Mouse (Mus musculus) c-Kit-negative CD71-positive TER-119-positive erythroid progenitor cells, embryonic 14.5 days (primary cell): ENCODE data around the gene AI467606.
"Not testable (repeated sequence)": the region's sequence is repeated elsewhere in the genome, so short reads cannot be mapped to it uniquely, and the experiment has no call there.

Experiments used
- DNase-seq: peaks from one replicate; pipeline ENCODE4 v3.0.0-alpha.2; 2013; ENCODE audit warnings: low read depth, low spot score

Gene AI467606

DNA sequence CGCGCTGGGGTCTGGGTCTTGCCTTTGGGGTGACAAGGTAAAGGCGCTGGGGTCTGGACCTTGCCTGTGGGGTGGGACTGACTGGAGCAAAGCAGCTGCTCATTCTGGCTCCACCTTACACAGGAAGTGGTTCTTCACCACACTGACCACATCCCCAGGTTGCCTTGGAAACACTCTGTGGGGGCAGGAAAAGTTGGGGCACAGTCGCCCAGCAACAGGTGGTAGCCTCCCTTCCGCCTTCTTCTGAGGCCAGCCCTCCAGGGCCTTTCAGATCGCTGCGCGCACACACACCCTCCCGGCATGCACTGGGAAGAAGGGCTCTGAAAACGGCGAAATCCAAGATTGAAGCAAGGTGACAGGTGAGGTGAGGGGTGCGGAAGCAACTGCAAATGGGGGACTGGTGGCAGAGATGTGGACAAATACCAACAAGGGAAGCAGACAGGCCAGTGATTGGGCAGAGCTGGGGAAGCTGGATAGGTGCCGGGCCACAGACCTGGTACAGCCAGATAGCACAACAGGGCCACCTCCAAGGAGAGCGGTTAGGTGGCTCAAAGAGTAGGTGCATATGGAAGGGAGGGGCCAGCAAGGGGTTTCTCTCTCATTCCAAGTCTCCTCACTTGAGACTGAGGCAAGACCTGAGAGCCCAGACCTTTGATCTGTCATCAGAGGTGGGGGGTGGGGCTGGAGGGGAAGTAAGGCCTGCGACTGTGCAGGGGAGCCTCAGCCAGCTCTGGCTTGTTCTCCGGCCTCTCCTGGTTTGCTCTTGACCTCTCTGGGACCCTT lies at the start of gene AI467606:
Gene AI467606, plus strand, starts transcription at position 246 of the 783 bp plus-strand sequence.
- DNase-seq, result peak; percentile 67

DNA sequence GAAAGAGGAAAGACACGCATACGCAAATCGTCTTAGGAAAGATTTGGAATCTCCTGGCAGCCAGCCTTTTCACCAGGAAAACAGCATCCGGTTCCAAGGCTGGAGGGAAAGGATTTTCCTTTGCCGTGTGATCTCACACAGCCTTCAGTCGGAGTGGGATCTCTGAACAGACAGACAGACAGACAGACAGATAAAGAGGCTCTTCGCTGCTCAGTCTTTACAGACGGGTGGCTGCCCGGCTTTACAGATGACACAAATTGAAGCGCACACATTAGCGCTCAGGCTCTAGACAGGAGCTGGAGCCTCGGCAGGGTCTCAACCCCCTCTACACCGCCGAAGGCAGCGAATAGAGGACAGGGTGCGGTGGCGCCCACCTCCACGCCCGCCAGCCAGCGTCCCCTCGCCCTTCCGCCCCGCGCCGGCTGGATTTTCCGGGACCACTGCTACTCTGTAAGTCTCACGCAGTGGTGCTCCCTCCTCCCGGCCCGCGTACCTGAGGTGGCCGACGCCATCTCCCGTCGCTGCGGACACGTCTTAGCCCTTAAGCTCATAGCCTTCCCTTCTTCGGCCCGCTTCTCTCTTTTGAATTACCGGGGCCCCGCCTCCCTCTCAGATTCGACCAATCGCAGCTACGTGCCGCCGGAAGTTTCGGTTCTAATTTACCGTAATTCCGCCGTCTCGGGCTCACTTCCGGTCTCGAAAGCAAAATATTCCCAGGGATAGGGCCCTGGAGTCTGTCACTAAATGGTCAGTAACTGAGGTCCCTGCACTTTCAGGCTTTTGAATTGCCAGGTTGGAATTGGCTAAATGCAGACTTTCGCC lies 49.1 kb upstream of the AI467606 start, which contains the start of gene Kif22:
Gene Kif22, minus strand, starts transcription at position 621 of the 822 bp plus-strand sequence.
- DNase-seq, result peak; percentile 86

DNA sequence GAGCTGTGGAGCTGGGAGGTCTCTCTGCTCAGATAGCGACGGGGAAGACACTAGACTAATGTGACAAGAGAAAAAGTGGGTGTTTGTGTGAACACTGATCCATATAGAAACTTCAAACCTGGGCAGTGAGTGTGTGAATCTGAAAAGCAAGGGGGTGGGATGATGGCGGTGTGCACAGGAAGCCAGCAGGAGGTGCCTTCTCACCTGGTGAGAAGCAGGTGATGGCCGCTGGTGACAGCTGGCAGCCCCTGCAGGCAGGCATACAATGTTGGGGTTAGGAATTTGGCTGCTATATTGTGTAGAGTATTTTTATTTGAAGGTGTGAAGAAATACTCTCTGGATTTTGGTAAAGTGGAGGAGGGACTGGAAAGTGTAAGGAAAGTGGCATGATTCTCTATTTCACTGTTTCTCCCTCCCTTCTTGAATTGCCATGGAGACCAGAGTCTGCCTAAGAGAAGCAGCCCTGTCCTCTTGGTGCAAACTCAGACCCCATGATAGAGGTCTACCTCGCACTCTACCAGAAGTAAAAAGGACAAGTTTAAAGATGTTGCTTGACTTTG lies 36.1 kb upstream of the AI467606 start:
- DNase-seq, result no peak

DNA sequence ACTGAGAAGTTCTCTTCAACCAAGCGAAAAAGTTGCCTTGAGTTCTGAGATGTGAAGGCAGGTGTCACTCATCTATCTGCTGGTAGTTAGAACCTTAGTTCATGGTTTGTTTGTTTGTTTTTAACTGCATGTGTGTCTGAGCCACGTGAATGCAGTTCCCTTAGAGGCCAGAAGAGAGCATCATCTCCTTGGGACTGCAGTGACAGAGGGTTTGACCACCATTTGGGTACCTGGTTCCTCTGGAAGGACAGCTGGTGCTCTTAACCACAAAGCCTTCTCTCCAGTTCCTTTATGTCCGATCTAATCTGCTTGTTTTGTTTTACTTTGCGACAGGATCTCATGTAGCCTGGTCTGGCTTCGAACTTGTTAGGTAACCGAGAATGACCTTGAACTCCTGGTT lies 25.6 kb upstream of the AI467606 start:
- DNase-seq, result no peak

DNA sequence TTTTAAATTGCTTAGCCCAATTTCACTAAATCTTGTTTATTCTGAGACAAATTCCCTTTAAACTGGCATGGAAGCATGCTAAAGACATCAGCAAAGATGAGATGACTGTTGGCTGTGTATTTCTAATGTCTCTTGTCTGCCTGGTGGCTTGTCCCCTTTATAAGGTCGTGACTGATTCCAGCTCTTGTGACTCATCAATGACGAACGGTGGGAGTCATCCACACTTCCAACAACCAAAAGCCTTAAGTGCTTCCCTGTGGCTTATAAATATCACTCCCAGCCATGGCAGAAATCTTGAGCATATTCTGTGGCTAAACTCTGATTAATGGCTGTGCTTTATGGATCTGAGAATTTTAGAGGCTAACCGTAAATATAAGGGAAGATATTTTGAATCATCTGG lies 24.8 kb upstream of the AI467606 start:
- DNase-seq, result no peak

DNA sequence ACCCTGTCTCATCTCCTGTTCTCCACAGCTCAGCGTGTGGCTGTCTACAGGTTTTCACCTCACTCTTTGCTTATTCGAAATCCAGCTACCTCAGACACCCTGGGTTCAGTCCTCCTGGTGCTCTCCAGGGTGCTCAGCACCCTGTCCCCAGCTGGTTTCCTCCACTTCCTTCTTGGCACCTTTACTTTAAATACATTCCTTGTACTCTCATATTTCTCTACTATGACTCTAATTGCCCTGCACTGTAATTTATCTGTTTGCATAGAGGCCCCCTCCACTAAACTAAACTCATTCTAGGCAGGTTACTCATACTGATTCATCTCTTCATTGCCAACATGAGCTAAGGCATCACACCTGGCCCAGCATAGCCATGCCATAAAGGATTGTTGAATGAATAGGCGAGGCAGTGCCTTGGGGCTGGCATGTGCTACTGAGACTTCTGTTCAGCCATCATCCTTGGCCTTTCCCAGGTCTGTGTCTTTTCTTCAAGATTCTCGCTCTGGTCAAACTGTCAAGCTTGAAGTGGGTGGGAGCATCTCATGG lies 20.2 kb upstream of the AI467606 start:
- DNase-seq, result no peak

DNA sequence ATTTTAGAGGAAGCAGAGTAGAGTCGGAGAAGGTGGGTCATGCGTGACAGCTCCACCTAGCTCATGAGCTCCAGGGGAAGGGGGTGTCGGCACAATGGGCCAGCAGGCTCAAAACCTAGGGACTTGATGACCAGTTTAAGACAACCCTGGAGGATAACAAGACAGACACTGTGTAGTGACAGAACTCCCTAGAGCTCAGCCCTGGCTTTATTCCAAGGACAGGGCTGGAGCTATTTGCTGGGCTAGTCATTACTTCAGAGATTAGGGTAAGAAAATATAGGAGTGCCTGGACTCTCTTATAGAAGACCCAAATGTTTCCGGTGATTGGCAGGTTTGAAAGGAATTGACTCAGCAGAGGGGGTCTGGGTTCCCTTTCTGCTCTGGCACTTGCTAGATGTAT lies 17.9 kb upstream of the AI467606 start:
- no peak for DNase-seq

DNA sequence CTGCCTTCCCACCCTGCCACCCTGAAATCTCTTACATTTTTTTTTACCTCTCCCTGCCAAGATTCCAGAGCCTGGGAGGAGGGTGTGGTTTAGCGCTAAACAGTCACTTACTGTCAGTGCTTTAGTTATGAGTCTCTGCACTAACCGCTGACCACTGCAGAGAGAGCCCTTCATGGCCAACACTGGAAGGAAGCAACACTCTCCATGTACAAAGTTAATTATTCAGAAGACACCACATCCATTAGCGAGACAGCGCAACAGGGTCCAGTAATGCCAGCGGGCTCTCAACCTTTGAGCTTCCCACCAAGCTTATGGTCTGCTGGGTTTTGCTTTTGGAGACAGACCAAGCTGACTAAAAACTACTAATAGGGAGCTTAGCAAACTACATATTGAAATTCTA lies 15.0 kb upstream of the AI467606 start:
- no peak for DNase-seq

DNA sequence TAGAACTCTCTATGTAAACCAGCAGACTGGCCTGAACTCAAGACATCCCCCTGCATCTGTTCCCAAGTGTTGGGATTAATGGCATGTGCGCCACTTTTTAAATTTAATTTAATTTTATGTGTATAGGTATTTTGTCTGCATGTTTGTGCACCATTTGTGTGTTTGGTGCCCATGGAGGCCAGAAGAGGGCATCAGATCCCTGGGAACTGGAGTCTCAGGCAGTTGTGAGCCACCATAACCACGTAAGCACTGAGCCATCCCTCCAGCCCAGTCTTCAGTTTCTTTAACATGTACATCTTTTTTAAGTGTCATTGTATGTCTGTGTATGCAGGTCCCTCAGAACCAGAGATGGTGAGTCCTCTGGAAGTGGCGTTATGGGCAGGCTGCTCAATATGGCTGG lies 13.5 kb upstream of the AI467606 start:
- no peak for DNase-seq

DNA sequence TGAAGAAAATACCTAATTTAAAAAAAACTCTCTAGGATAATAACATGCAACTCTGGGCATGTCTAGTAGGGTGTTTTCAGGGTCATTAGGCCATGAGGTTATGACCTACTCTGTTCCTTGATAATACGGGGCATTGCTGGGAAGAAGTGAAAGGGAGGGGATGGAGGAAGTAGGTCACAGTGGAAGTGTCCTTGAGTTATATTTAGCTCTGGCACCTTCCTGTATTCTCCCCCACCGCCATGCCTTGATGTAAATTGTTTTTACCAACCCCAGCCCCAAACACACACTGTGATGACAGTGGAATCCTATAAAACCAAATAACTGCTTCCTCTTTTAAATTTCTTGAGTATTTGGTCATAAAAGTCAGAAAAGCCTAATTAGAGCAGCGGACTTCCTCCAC lies 11.1 kb upstream of the AI467606 start:
- no peak for DNase-seq

DNA sequence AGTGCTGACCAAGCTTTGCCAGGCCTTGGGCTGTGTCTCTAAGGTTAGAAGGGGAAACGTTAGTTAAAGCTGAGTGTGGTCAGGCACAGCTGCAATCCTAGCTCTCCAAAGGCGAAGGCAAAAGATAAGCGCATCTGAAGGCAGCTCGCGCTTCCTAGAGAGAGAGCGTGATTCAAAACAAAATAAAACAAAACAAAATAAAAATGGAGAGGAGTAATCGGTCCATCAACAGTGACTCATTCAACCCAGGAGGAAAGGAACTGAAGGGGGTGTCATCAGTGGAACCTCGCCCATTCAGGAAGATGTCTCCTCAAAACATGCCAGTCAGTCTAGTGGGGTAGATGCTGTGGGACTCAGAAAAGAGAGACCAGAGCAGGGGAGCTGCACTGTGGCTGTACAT lies 8.9 kb upstream of the AI467606 start:
- no peak for DNase-seq

DNA sequence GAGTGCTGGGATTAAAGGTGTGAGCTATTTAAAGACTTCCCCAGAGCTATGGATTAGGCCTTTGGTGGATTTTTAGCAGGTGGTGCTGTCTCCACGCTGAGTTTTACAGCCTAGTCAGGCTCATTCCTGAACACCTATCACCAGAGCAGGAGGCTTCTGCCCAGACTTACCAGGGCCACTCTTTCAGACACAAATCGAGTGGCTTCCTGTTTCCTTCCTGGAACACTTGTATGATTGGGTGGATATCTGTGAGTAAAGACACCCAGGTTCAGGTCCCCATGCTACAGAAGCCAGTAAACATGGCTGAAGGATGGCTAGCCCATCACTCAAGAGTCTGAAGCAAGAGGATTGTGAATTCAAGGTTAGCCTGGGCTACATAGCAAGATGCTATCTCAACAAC lies 8.2 kb upstream of the AI467606 start:
- no peak for DNase-seq

DNA sequence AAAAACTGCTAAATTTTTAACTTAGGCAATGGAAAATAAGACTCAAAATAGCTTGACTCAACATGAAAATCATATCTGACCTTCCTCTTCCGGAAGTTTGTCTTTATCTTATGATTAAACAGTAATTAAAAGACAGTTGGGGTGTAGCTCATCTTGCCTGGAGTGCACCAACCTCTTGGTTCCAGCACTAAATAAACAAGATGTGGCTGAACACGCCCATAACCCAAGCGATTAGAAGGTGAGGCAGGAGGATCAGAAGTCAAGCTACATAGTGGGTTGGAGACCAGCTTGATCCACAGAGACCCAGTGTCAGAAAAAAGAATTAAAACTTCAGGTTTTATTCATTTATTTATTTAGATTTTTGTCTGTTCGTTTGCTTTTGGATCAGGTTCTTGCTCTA lies 7.5 kb upstream of the AI467606 start:
- DNase-seq, result no peak

DNA sequence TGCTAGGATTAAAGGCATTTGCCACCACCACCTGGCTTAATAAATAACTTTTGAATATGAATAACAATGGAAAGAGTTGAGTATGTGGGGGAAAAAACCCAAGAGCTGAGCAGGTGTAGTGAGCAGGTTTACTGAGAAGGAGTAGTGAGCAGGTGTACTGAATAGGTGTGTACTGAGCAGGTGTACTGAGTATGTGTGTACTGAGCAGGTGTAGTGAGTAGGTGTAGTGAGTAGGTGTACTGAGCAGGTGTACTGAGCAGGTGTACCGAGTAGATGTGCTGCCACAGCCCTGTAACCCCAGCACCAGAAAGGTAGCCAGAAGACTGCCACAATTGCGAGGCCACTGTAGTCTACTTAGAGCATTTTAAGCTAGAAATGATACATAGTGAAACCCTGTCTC lies 6.4 kb upstream of the AI467606 start:
- DNase-seq, result no peak

DNA sequence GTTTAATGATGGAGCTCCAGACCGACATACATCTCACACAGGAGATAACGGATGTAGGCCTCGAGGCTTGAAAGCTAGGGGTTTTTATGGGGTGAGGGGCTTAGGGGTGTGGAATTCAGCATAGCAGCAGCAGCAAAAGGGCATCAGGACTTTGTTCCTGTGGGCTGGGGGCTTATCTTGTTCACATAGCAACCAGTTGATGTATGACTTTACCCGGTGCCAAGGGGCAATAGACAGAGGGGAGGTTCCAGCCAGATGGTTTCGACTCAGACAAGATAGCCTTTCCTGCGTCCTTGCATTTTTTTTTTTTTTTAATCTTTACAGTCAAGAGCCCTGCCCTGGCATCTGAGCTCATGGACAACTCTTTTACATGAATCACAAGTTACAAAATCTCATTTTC lies 5.4 kb upstream of the AI467606 start:
- DNase-seq, result not testable (repeated sequence)

DNA sequence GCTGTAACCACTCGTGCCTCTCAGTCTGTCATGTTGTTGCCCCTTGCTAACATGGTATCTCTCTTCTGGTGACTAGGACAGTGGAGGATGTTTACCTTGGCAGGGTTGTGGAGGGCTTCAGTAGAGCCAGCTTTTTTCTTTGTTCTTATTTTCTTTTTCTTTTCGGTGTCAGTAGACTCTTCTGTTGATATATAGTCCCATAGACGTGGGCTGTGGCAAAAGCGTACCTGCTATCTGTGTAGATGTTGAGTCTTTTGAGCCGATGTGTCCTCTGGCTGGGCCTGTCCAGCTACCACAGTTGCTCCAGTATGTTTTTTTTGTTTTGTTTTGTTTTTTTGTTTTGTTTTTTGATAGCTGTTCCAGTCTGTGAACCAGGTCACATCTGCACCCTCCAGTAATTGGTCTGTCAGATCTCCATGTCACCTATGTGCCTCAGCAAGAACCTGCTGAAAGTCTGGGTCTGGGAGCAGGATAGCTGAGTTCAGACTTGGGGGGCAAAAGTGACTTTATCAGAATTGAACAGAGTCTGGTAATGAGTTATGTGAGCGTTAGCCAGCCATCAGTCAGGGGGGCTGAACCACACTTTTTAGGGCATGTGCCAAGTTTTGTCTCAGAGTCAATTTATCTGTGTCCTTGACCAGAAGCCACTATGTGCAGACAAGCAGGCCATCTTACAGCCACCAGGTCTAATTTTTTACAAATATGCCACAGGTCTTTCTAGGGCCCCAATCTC lies 3.7 kb upstream of the AI467606 start, which contains the start of gene Zg16:
Gene Zg16, minus strand, starts transcription at position 51 of the 733 bp plus-strand sequence.
- not testable (repeated sequence) for DNase-seq

DNA sequence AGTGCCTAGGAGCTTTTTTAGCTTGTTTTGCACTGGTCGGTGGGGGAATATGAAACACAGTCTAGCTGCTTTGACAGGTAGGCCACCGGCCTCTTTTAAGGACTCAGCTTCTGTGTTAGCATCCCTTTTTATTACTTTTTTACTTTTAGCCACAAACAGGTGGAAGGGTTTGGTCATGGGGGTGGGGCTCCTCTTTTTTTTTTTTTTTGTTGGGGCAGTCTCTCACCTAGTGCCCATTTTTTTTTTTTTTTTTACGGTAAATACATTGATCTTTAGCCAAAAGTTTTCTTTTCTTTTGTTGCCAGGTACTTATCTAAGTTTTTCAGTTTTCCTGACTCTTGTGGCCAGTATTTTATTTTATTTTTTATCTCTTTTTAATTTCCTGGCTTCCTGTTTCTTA lies 3.1 kb upstream of the AI467606 start:
- DNase-seq, result no peak

DNA sequence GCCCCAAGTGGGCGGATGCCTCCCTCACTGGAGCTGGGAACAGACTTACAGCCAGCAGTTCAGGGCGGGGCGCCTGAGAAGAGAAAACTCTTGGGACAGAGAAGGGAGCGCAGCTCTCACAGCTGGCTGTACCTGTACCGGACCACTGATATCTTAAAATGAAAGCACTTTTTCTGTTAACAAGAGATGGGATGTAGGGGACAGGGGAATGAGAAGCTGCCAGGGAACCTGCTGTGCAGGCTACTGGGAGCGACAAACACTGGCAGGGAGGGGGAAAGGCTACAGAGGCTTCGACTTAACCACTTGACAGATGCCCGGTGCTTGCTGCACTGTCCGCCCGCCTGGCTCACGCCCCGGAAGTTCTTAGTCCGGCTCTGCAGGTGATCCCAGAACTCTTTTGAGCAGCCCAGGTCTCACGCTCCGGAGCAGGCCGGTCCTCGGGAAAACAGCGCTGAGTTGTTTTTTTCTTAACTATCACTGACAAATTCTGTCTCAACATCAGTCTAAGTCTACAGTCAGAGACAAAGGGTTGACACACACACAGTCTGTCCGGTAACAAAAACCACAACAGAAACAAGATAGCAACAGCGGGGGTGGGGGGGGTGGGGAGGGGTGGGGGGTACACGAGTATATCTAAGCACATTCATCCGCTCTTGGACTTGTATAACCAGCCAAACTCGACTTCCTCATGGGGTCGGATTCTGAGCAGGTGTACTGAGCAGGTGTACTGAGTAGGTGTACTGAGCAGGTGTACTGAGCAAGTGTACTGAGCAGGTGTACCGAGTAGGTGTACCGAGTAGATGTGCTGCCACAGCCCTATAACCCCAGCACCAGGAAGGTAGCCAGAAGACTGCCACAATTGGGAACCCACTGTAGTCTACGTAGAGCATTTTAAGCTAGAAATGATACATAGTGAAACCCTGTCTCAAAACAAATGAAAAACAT lies 2.0 kb upstream of the AI467606 start:
- DNase-seq, result peak; percentile 33

DNA sequence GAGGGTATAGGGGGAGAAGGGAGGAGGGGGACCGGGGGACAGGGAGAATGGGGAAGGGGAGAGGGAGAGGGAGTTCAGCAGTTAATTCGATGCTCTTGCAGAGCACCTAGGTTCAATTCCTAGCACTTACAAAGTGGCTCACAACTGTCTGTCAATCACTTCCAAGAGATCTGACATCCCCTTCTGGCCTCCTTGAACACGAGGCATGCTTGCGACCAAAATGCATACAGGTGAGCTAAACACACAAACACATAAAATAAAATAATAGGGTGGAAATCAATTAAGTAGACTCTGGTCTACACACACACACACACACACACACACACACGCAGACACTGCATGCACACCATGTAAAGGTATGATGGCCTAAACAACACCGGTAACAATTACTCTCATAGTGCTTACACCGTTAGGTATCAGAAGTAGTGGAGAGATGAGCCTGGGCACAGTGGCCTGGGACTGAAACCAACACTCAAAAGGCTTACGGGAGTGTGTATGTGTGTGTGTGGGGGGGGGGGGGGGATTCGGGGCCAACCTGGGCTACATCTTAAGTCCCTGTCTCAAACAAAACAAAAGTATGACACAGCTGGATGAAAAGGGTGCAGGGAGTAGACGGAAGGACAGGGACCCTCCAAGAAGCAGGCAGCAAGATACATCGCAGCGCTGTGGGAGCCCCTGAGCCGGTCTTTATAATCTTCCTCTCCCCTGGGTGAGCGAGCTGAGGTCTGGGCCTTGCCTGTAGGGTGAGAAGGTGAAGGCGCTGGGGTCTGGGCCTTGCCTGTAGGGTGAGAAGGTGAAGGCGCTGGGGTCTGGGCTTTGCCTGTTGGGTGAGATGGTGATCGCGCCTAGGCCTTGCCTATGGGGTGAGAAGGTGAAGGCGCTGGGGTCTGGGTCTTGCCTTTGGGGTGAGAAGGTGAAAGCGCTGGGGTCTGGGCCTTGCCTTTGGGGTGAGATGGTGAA lies 725 bp upstream of the AI467606 start:
- no peak for DNase-seq
